Mouse (Mus musculus): ENCODE measurements around the gene Rnf167. TPM values are rescaled to one million over a fixed set of nuclear protein-coding genes. Genes with fewer than 3 reads are reported as not detected.

Gene Rnf167
- polyA plus RNA-seq, 1 experiment = 91.1 TPM

- peak; percentile 92 for DNase-seq (ENCODE audit: low read depth)
- TF ChIP-seq POLR2A (IDR thresholded peaks at IDR 0.05; ENCODE audit: borderline replicate concordance, extremely low read depth, insufficient read depth, insufficient read length, poor library complexity, severe bottlenecking) (no peak), CTCF (IDR thresholded peaks at IDR 0.05; ENCODE audit: borderline replicate concordance, extremely low read depth, insufficient read depth, insufficient read length) (peak; percentile 57)
Observed at GRCm38 (mm10) chr11:70681897-70682581, 35.0 kb downstream of the Rnf167 start.

DNA sequence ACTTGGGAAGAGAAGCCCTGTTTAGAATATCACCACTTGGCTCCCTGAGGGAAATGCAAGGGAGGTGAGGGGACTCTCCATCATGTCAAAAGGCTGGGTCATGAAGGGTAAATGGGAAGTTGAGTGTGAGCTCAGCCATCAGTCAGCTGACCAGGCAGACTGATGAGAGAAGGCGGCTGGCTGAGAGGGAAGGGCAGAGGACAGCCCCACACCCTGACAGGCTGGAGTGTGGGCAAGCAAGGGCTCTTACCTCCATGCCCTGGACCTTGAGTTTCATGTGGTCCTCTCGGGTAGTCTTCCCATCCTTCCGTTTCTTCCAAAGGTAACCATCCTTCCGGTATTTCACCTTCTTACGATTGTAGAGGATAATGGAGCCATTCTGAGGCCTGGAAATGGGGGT is 36.6 kb downstream of the Rnf167 start:
- TF ChIP-seq CTCF (IDR thresholded peaks at IDR 0.05; ENCODE audit: borderline replicate concordance, extremely low read depth, insufficient read depth, insufficient read length) = no peak
- no peak for TF ChIP-seq POLR2A (IDR thresholded peaks at IDR 0.05; ENCODE audit: borderline replicate concordance, extremely low read depth, insufficient read depth, insufficient read length, poor library complexity, severe bottlenecking)
- DNase-seq (ENCODE audit: low read depth) = no peak

DNA sequence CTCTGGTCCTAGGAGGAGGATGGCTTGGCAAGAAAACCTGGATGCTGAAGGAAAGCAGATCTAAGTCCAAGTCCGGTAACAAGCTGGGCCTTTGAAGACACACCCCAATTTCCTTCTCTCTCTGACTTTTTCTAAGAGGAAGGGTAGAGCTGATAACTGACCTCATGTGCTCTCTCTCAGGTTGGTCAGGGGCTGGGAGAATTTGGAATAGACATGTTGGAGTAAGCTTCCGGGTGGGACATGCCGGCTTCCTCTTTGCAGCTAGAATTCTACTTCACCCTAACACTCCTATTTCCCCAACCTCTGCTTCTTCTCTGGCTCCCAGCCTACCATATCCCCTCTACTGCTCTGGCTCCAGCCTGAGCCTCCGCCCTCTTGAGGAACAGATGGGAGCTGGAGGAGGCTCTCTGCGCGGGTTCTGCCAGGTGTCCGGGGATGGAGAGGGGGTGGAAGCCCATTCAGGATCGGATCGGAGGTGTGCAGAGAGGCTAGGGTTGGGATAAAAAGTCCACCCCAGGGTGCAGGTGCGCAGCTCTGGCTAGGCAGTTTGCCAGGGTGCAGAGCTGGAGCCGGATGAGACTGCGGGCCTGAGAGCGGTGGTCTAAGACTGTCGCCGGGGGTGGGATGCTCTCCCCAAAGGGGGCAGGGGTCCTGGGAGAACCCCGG is 40.0 kb downstream of the Rnf167 start:
- peak; percentile 72 for DNase-seq (ENCODE audit: low read depth)
- TF ChIP-seq POLR2A (IDR thresholded peaks at IDR 0.05; ENCODE audit: borderline replicate concordance, extremely low read depth, insufficient read depth, insufficient read length, poor library complexity, severe bottlenecking) (no peak), CTCF (IDR thresholded peaks at IDR 0.05; ENCODE audit: borderline replicate concordance, extremely low read depth, insufficient read depth, insufficient read length) (no peak)

DNA sequence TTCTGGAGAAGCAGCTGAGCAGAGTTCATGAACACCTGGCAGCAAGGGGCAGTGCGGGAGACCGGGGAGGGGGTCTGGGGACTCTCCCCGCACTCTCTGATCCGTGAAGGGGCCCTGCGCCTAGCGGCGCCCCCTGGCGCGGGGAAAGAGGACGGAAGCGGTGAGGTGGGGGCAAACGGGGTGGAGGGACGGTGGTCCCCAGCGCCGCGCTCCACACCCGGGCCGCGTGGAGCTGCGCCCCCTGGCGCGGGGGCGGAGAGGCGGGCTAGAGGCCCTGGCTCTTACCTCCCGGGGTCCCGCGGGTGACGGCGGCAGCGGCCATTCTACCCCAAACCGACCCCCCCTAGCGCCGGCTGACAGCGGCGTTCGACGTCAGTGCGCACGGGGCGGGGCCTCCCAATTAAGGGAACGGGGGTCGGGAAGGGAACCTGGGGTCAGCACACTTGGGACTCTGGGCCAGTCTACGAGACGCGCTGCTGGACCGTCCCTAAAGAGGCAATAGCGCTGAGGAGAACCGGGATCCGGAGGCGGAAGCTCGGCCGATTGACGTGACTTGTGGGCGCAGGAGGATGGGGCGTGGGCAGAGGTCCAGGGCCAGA is 40.7 kb downstream of the Rnf167 start, which contains the start of gene Camta2:
Gene Camta2, minus strand, starts transcription at position 505 of the 599 bp plus-strand sequence.
- DNase-seq (ENCODE audit: low read depth) = peak; percentile 85
- TF ChIP-seq POLR2A (IDR thresholded peaks at IDR 0.05; ENCODE audit: borderline replicate concordance, extremely low read depth, insufficient read depth, insufficient read length, poor library complexity, severe bottlenecking) (peak; percentile 51; the same call in 1 of the 2 replicates), CTCF (IDR thresholded peaks at IDR 0.05; ENCODE audit: borderline replicate concordance, extremely low read depth, insufficient read depth, insufficient read length) (peak; percentile 39)

DNA sequence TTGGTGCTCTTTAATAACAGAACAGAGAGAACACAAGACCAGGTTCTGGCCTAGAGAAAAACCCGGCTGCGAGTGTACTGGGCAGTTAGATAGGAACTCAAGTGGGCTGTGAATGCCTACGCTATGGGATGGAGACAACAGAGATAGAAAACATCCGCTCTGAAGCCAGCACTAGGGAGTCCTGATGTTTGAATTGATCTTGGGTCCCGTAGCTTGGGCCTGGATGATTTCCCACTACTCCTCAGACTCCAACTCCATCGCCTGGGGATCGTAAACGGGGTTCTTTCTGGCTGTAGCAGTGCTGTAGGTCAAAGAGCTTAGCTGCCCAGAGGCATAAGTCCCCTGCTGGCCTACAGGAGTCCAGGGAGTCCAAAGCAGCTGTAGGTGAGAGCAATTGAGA is 41.3 kb downstream of the Rnf167 start:
- DNase-seq (ENCODE audit: low read depth) = no peak
- TF ChIP-seq CTCF (IDR thresholded peaks at IDR 0.05; ENCODE audit: borderline replicate concordance, extremely low read depth, insufficient read depth, insufficient read length) = no peak
- TF ChIP-seq POLR2A (IDR thresholded peaks at IDR 0.05; ENCODE audit: borderline replicate concordance, extremely low read depth, insufficient read depth, insufficient read length, poor library complexity, severe bottlenecking) = no peak

DNA sequence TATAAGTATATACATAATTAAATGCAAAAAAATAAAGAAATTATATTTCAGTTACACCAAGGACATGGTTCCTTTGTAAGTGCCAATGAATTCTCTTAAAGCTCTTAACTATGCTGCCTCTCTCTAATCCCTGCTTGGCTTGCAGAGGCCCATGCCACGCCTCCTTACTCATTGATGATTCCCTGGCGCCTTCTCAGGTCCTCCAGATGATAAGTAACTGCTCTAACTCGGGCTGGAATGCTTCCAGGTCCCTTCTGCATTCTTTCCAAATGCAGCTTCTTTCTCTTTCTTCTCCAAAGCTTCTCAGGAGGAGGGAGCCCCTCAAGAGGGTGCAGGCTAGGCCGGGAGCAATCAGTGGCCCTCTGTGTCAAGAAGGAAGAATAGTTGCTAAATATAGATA is 42.5 kb downstream of the Rnf167 start:
- no peak for TF ChIP-seq CTCF (IDR thresholded peaks at IDR 0.05; ENCODE audit: borderline replicate concordance, extremely low read depth, insufficient read depth, insufficient read length)
- TF ChIP-seq POLR2A (IDR thresholded peaks at IDR 0.05; ENCODE audit: borderline replicate concordance, extremely low read depth, insufficient read depth, insufficient read length, poor library complexity, severe bottlenecking) = no peak
- peak; percentile 16 for DNase-seq (ENCODE audit: low read depth)

DNA sequence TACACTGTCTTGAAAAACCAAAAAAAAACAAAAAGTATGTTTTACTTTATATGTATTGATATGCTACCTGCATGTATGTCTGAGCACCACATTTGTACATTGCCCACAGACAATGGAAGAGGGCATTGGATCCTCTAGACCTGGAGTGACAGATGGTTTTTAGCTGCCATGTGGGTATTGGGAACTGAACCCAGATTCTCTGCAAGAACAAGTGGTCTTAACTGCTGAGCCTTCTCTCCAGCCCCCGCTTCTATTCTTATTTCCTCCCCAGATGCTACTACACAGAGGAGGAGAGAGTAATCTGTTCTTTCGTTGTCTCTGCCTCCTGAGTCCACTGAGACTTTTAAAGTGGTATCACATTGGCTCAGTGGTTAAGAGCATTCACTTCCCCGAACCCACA is 46.5 kb downstream of the Rnf167 start:
- no peak for DNase-seq (ENCODE audit: low read depth)
- no peak for TF ChIP-seq CTCF (IDR thresholded peaks at IDR 0.05; ENCODE audit: borderline replicate concordance, extremely low read depth, insufficient read depth, insufficient read length)
- no peak for TF ChIP-seq POLR2A (IDR thresholded peaks at IDR 0.05; ENCODE audit: borderline replicate concordance, extremely low read depth, insufficient read depth, insufficient read length, poor library complexity, severe bottlenecking)

DNA sequence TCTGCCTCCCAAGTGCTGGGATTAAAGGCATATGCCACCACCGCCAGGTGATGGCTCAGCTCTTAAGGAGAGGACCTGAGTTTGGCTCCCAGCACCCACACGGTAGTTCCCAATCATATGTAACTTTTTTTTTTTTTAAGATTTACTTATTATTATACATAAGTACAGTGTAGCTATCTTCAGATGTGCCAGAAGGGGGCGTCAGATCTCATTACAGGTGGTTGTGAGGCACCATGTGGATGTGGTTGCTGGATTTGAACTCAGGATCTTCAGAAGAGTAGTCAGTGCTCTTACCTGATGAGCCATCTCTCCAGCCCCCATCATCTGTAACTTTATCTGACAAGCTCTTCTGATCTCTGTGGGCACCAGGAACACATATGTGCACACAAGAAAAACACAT is 50.3 kb downstream of the Rnf167 start:
- no peak for TF ChIP-seq POLR2A (IDR thresholded peaks at IDR 0.05; ENCODE audit: borderline replicate concordance, extremely low read depth, insufficient read depth, insufficient read length, poor library complexity, severe bottlenecking)
- no peak for TF ChIP-seq CTCF (IDR thresholded peaks at IDR 0.05; ENCODE audit: borderline replicate concordance, extremely low read depth, insufficient read depth, insufficient read length)
- DNase-seq (ENCODE audit: low read depth) = no peak

GRCm38 (mm10) chr11:70699051-70699450 is 52.0 kb downstream of the Rnf167 start:
- no peak for TF ChIP-seq CTCF (IDR thresholded peaks at IDR 0.05; ENCODE audit: borderline replicate concordance, extremely low read depth, insufficient read depth, insufficient read length)
- TF ChIP-seq POLR2A (IDR thresholded peaks at IDR 0.05; ENCODE audit: borderline replicate concordance, extremely low read depth, insufficient read depth, insufficient read length, poor library complexity, severe bottlenecking) = no peak
- no peak for DNase-seq (ENCODE audit: low read depth)

DNA sequence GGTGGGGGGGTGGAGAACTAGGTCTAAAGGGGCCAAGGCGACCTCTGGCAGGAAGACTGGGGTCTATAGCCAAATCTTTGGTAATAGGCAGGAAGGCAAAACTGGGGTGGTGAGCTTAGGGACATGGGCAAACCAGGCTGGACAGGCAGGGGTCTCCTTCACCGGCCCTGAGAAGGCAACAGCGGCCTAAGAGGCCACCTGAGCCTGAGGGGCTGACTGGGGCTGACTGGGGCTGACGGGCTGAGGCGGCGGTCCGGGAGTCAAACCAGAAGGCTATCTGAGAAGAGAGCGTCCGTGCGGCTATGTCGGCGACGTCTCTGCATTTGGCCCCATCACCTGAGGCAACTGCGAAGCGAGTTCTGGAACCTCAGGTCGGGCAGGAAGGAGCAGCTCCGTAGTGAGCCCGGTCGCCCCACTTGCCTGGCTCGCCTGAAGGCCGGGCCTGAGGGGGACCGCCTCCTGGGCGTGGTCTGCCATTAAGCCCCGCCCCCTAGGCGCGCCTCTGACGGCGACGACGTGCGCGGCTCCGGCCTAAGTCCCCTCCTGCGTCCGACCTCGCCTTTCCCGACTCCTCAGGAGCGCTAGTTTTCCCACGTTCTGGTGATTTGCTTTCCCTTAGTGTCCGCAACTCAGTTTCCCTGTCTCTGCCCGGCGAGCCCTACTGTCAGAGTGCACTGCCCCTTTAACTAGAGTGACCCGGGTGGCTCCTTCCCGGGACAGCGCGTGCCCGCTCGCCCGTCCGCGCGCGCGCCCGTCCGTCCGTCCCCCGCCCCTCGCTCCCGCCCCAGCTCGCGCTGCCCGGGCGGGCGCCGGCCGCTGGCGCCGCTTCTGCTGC is 52.9 kb downstream of the Rnf167 start, which contains the start of the genes Inca1 and Kif1c:
Gene Inca1, minus strand, starts transcription at position 434 of the 835 bp plus-strand sequence.
Gene Kif1c, plus strand, starts transcription at position 827 of the 835 bp plus-strand sequence.
- peak; percentile 98 for DNase-seq (ENCODE audit: low read depth)
- TF ChIP-seq CTCF (IDR thresholded peaks at IDR 0.05; ENCODE audit: borderline replicate concordance, extremely low read depth, insufficient read depth, insufficient read length) (no peak), POLR2A (IDR thresholded peaks at IDR 0.05; ENCODE audit: borderline replicate concordance, extremely low read depth, insufficient read depth, insufficient read length, poor library complexity, severe bottlenecking) (peak; percentile 73; the same call in 1 of the 2 replicates)

Measured in brain, embryonic 14.5 days (tissue).